Mouse (Mus musculus) CD4-positive, CD25-positive, alpha-beta regulatory T cell, adult 9 weeks (primary cell): ENCODE data around the gene Itfg1. TPM values are rescaled to one million over a fixed set of nuclear protein-coding genes. Genes with fewer than 3 reads are reported as not detected.

Experiments
- polyA plus RNA-seq: library from polyadenylated mRNA; unstranded; fragments of 100-300 nt; shearing (Covaris generic); gene quantifications from one replicate; pipeline ENCODE4 v1.2.1, GENCODE M21; 2017

Gene Itfg1
- 13.5 TPM for polyA plus RNA-seq

DNA sequence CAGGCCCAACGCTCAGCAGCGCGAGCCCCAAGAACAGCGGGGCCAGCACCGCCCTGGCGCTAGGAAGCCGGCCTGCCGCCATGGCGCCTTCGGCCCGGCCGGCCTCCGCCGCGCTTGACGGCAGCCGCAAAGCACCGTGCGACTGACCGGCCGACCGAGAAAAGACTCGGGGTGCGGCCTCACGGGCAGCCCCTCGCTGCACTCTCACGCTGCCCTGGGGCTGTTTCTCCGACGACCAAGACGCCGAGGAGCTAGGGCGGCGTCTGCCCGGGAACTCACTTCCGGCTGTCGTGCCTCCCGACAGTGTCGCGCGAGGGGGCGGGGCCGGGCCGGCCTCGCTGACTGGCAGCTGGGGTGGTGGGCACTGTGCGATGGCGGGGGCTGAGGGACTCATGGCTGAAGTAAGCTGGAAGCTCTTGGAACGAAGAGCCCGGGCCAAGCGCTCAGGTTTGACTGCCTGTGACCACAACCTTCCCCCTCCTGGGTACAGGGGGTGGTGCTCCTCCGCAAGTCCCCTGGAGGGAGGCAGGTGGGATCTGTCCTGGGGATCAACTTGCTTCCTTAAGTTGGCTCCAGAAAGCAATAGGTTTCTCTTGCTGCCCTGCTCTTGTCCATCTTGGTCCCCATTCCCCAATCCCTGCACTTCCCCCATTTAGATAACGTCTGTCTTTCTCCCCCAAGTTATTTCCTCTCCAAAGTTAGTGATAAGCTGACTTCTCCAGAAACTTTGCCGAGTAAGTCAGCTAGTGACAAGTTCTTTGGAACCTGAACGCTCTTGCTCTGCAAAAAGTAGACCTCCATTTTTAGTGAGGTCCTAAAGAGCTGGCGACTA lies at the start of gene Itfg1, which contains the start of gene Phkb:
Gene Itfg1, minus strand, starts transcription at position 265 of the 832 bp plus-strand sequence.
Gene Phkb, plus strand, starts transcription at position 303 of the 832 bp plus-strand sequence.

DNA sequence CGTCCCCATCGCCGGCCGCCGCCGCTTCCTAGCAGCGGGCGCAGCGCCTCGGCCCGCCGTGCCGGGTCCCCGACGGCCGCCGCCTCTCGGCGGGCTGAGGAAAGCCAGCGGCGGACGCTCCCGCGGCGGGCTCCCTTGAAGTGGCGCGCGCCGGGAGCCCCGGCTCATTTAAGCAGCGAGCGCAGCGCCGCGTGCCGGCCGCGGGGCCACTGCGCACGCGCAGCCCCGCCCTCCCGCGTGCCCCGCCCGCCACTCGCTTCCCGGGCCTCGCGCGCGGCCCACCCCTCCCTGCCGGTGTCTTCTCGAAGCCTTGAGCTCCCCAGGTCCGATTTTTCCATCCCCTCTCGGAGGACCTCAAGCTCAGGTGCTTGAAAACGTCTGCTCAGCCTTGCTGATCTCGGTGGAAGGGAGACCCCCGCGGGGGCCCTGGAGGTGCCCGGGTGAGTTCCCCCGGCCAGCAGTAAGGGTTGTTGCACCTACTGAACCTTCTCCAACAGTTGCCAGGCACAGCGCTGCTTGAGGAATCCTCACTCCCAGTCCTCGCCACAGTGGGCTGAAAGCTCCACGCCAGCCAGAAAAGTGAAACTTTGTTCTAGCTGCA lies 139.9 kb downstream of the Itfg1 start, which contains the start of gene Neto2:
Gene Neto2, minus strand, starts transcription at position 174 of the 601 bp plus-strand sequence.

Other genes starting within 250 kb of the Itfg1 start
- 0.14 TPM for gene Neto2, start 140.0 kb downstream of the Itfg1 start, polyA plus RNA-seq
- gene Phkb, start within 50 bp of the Itfg1 start, polyA plus RNA-seq = 33.7 TPM